Comparison of ENCODE assay signal across 21 mouse cellular contexts in the genomic region with DNA sequence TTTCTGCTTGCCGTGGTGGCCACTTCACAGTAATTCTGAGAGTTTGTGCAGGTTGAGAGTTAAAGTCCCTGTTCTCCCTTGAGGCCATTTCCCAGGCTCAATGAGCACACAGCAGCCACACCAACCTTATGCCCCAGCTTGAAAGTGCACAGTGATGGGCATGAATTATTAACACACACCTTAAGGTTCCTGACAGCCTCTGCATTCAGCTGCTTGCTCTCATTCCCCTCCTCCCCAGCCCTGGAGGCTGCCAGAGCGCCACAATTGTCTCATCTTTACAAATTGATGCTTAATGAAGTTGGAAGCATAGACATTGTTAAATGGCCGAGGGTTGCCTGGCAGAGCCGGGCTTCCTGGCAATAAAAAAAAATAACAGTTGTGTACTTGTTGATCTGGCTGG.
DNase-seq lines count a peak whose midpoint lies in the region; ATAC-seq lines count a peak whose summit lies in the region.
"Had no signal": no experiment of that assay in that cellular context is flagged by ENCODE, and none has a peak within 500 bp of the region (broad histone marks: within the 10 kb centered on the region; RNA-seq: fewer than 3 reads in every experiment).

No protein-coding gene starts in this region.

- H3K9me3 ChIP-seq in hindbrain, embryonic 13.5 days = no peaks in the 10 kb centered on the region
- H3K9me3 ChIP-seq in hindbrain, embryonic 11.5 days (ENCODE audit: control insufficient read depth, low read length) = no peaks in the 10 kb centered on the region
- no peaks in the 10 kb centered on the region for H3K9me3 ChIP-seq in midbrain, embryonic 11.5 days (ENCODE audit: control insufficient read depth, low read length)
- H3K9me3 ChIP-seq in midbrain, embryonic 10.5 days (replicated peaks) = no peaks in the 10 kb centered on the region
- H3K9me3 ChIP-seq in midbrain, embryonic 16.5 days (replicated peaks; ENCODE audit: control insufficient read depth, low read length, poor library complexity, severe bottlenecking) = no peaks in the 10 kb centered on the region
- H3K9me3 ChIP-seq: embryonic facial prominence, embryonic 12.5 days; forebrain, embryonic 12.5 days; heart, embryonic 10.5 days had no signal

- H3K4me1 ChIP-seq in hindbrain, embryonic 13.5 days (replicated peaks) = peaks cover 27% of the 10 kb centered on the region
- no peaks in the 10 kb centered on the region for H3K4me1 ChIP-seq in hindbrain, embryonic 11.5 days (replicated peaks; ENCODE audit: control insufficient read depth, insufficient read depth, low read length)
- H3K4me1 ChIP-seq in midbrain, embryonic 11.5 days (ENCODE audit: control insufficient read depth, insufficient read depth, low read length) = no peaks in the 10 kb centered on the region
- no peaks in the 10 kb centered on the region for H3K4me1 ChIP-seq in midbrain, embryonic 10.5 days
- peaks cover 15% of the 10 kb centered on the region for H3K4me1 ChIP-seq in midbrain, embryonic 16.5 days (ENCODE audit: control insufficient read depth, insufficient read depth, low read length)
- H3K4me1 ChIP-seq: embryonic facial prominence, embryonic 12.5 days had no signal

- no peak overlapping the region for H3K9ac ChIP-seq in hindbrain, embryonic 13.5 days
- H3K9ac ChIP-seq in hindbrain, embryonic 11.5 days (ENCODE audit: low read depth, low read length) = no peak overlapping the region
- no peak overlapping the region for H3K9ac ChIP-seq in midbrain, embryonic 11.5 days (ENCODE audit: low read length)
- H3K9ac ChIP-seq in midbrain, embryonic 16.5 days (ENCODE audit: low read depth, low read length) = 0 out of 2 replicates have a peak overlapping the region, but pooled peaks have one; percentile 20
- H3K9ac ChIP-seq: embryonic facial prominence, embryonic 12.5 days; forebrain, embryonic 12.5 days had no signal

- DNase-seq in hindbrain, embryonic 11.5 days (ENCODE audit: low spot score) = no peak
- peak; percentile 44 for DNase-seq in midbrain, embryonic 11.5 days (ENCODE audit: low spot score, missing footprints)
- no peak for DNase-seq in midbrain, embryonic 10.5 days (ENCODE audit: low spot score)
- peak; percentile 35 for DNase-seq in Muller cell, postnatal 12 days (ENCODE audit: inconsistent ontology term)
- DNase-seq in kidney, postnatal 10 days = no peak
- no peak for DNase-seq in c-Kit-positive CD71-positive TER-119-positive erythroid progenitor cells, embryonic 14.5 days (ENCODE audit: low spot score)
- DNase-seq: adrenal gland, postnatal 14 days; cerebellum, adult 2 months; cerebellum, postnatal 25 days; gastrocnemius, postnatal 10 days; heart, adult 18-20 months; heart, postnatal 10 days; heart, postnatal 4 days had no signal

- no peak overlapping the region for H3K4me2 ChIP-seq in hindbrain, embryonic 13.5 days
- no peak overlapping the region for H3K4me2 ChIP-seq in hindbrain, embryonic 11.5 days (replicated peaks; ENCODE audit: low read depth, low read length)
- no peak overlapping the region for H3K4me2 ChIP-seq in midbrain, embryonic 11.5 days
- no peak overlapping the region for H3K4me2 ChIP-seq in midbrain, embryonic 16.5 days (ENCODE audit: low read length)
- H3K4me2 ChIP-seq: embryonic facial prominence, embryonic 12.5 days; forebrain, embryonic 12.5 days had no signal

- H3K4me3 ChIP-seq in hindbrain, embryonic 13.5 days = no peak overlapping the region
- H3K4me3 ChIP-seq in hindbrain, embryonic 11.5 days (ENCODE audit: low read depth, low read length) = no peak overlapping the region
- H3K4me3 ChIP-seq in midbrain, embryonic 11.5 days (ENCODE audit: low read depth, low read length) = no peak overlapping the region
- H3K4me3 ChIP-seq in midbrain, embryonic 10.5 days = no peak overlapping the region
- no peak overlapping the region for H3K4me3 ChIP-seq in midbrain, embryonic 16.5 days (ENCODE audit: low read depth, low read length)
- H3K4me3 ChIP-seq: embryonic facial prominence, embryonic 12.5 days; forebrain, embryonic 12.5 days; heart, embryonic 10.5 days had no signal

- WGBS in hindbrain, embryonic 13.5 days = 27% methylated on average over 4 of the region's 4 CpGs
- 57% methylated on average over 4 of the region's 4 CpGs for WGBS in hindbrain, embryonic 11.5 days
- 74% methylated on average over 4 of the region's 4 CpGs for WGBS in midbrain, embryonic 11.5 days
- 83% methylated on average over 4 of the region's 4 CpGs for WGBS in midbrain, embryonic 10.5 days
- WGBS in midbrain, embryonic 16.5 days = 24% methylated on average over 4 of the region's 4 CpGs

- peak overlapping the region; percentile 58 for H3K27ac ChIP-seq in hindbrain, embryonic 13.5 days
- H3K27ac ChIP-seq in hindbrain, embryonic 11.5 days (ENCODE audit: low read depth, low read length) = no peak overlapping the region
- H3K27ac ChIP-seq in midbrain, embryonic 11.5 days (ENCODE audit: low read depth, low read length) = no peak overlapping the region
- H3K27ac ChIP-seq in midbrain, embryonic 10.5 days (replicated peaks) = no peak overlapping the region
- H3K27ac ChIP-seq in midbrain, embryonic 16.5 days (ENCODE audit: low read length) = peak overlapping the region; percentile 17
- H3K27ac ChIP-seq: embryonic facial prominence, embryonic 12.5 days; forebrain, embryonic 12.5 days; heart, embryonic 10.5 days had no signal

- H3K36me3 ChIP-seq in hindbrain, embryonic 13.5 days = no peaks in the 10 kb centered on the region
- H3K36me3 ChIP-seq in hindbrain, embryonic 11.5 days (ENCODE audit: control insufficient read depth, insufficient read depth, low read length) = no peaks in the 10 kb centered on the region
- H3K36me3 ChIP-seq in midbrain, embryonic 11.5 days (ENCODE audit: control insufficient read depth, insufficient read depth, low read length) = no peaks in the 10 kb centered on the region
- no peaks in the 10 kb centered on the region for H3K36me3 ChIP-seq in midbrain, embryonic 10.5 days
- H3K36me3 ChIP-seq in midbrain, embryonic 16.5 days (ENCODE audit: control insufficient read depth, insufficient read depth, low read length) = no peaks in the 10 kb centered on the region
- H3K36me3 ChIP-seq: embryonic facial prominence, embryonic 12.5 days; forebrain, embryonic 12.5 days; heart, embryonic 10.5 days had no signal

- ATAC-seq in hindbrain, embryonic 13.5 days (ENCODE audit: low FRiP score) = no peak
- no peak for ATAC-seq in hindbrain, embryonic 11.5 days (ENCODE audit: low FRiP score)
- no peak for ATAC-seq in midbrain, embryonic 11.5 days (ENCODE audit: low FRiP score)
- ATAC-seq in midbrain, embryonic 16.5 days = 0 out of 2 replicates have a peak, but pooled peaks have one; percentile 54
- ATAC-seq: activated CD4-positive, CD25-positive, alpha-beta regulatory T cell, adult 4 months; forebrain, embryonic 16.5 days; Patski had no signal

- H3K27me3 ChIP-seq in hindbrain, embryonic 13.5 days = no peaks in the 10 kb centered on the region
- H3K27me3 ChIP-seq in hindbrain, embryonic 11.5 days (ENCODE audit: control insufficient read depth, insufficient read depth, low read length) = no peaks in the 10 kb centered on the region
- H3K27me3 ChIP-seq in midbrain, embryonic 11.5 days (ENCODE audit: control insufficient read depth, insufficient read depth, low read length) = no peaks in the 10 kb centered on the region
- no peaks in the 10 kb centered on the region for H3K27me3 ChIP-seq in midbrain, embryonic 10.5 days (ENCODE audit: low read depth, poor library complexity, severe bottlenecking)
- no peaks in the 10 kb centered on the region for H3K27me3 ChIP-seq in midbrain, embryonic 16.5 days (ENCODE audit: control insufficient read depth, insufficient read depth, low read depth, low read length)
- H3K27me3 ChIP-seq: embryonic facial prominence, embryonic 12.5 days; forebrain, embryonic 12.5 days; Patski had no signal

Comparison
In these comparisons a context has a peak if more than half of its experiments do, and no peak if none do; other contexts are left out.
1. H3K27ac ChIP-seq: peak in hindbrain, embryonic 13.5 days (single experiment) and midbrain, embryonic 16.5 days (single experiment); none in hindbrain, embryonic 11.5 days (single experiment), midbrain, embryonic 11.5 days (single experiment) and midbrain, embryonic 10.5 days (single experiment).
2. DNase-seq: peak in midbrain, embryonic 11.5 days (single experiment) and Muller cell, postnatal 12 days (single experiment); none in hindbrain, embryonic 11.5 days (single experiment), midbrain, embryonic 10.5 days (single experiment), kidney, postnatal 10 days (single experiment) and c-Kit-positive CD71-positive TER-119-positive erythroid progenitor cells, embryonic 14.5 days (single experiment).